Mouse (Mus musculus): ENCODE measurements around the gene Ccdc113.

GRCm38 (mm10) chr8:95512257-95512656 is 21.6 kb upstream of the Ccdc113 start:
- TF ChIP-seq TAL1 (IDR thresholded peaks at IDR 0.05; ENCODE audit: low read length) = no peak
- no peak for TF ChIP-seq GATA1 (IDR thresholded peaks at IDR 0.05; ENCODE audit: low read length)
